ENCODE assay signal across 9 mouse cellular contexts in the genomic region with DNA sequence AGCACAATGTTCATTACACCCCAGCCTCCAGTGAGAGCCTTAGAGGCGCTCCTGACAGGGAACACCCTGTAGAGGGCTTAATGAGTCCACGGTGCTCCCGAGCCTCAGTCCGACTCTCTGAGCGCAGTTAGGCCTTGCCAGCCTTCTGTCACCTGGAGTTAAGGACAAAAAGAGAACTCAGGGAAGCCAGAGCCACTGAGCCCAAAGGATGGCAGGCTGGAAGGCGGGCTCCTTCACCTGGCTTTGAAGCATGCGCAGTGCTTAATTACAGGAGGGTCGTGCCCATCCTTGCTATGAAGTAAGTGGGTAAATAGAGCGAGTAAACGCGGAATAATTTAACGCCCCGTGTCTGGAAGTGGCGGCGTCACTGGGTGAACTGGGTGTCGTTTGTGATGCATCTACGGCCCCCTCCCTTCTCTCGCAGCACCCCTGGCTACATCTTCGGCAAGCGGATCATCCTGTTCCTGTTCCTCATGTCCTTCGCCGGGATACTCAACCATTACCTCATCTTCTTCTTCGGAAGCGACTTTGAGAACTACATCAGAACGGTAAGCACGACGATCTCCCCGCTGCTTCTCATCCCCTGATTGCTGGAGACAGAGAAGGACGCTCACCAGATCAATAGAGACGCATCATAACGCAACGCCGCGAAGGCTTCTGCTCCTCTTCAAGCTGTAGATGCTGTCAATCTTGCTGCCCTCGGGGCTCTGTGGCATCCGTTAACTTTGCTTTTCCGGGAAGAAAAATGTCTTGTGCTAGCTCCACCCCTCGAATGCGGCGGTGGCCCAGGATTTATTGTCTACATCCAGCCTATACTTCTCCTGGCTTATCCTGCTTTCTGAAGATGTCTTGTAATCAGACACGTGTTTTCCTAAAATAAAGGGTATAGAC. TPM values are rescaled to one million over a fixed set of nuclear protein-coding genes. Genes with fewer than 3 reads are reported as not detected.
DNase-seq lines count a peak whose midpoint lies in the region; ATAC-seq and TF ChIP-seq lines count a peak whose summit lies in the region.
"Had no signal": no experiment of that assay in that cellular context is flagged by ENCODE, and none has a peak within 500 bp of the region (broad histone marks: within the 10 kb centered on the region; RNA-seq: fewer than 3 reads in every experiment).

No protein-coding gene starts in this region.

- no peak for DNase-seq in lung, postnatal 0 days (ENCODE audit: low spot score)
- DNase-seq in lung, postnatal 14 days = no peak
- peak; percentile 57 for DNase-seq in embryo, embryonic 11 days
- DNase-seq in hindbrain, embryonic 14.5 days (ENCODE audit: low spot score) = peak; percentile 52
- DNase-seq in spleen, postnatal 10 days (ENCODE audit: low spot score in 2 of 2) = no peak
- no peak for DNase-seq in ovary, postnatal 14 days (ENCODE audit: low spot score)
- DNase-seq in adrenal gland, postnatal 36 days = no peak

- ATAC-seq in lung, postnatal 0 days = no peak
- 0 out of 2 replicates have a peak, but pooled peaks have one; percentile 48 for ATAC-seq in hindbrain, embryonic 14.5 days (ENCODE audit: low FRiP score)
- ATAC-seq in liver, embryonic 15.5 days (ENCODE audit: insufficient read depth) = no peak

- TF ChIP-seq CTCF in lung, postnatal 0 days (IDR thresholded peaks at IDR 0.05) = peak; percentile 38

- H3K27ac ChIP-seq in lung, postnatal 0 days (ENCODE audit: low read length) = no peak overlapping the region
- peak overlapping the region; percentile 44; the same call in 1 of the 2 replicates for H3K27ac ChIP-seq in hindbrain, embryonic 14.5 days
- H3K27ac ChIP-seq in liver, embryonic 15.5 days (replicated peaks) = no peak overlapping the region
- H3K27ac ChIP-seq: macrophage had no signal

- no peak for TF ChIP-seq EP300 in lung, postnatal 0 days (IDR thresholded peaks at IDR 0.05)

- 0 out of 2 replicates have a peak overlapping the region, but pooled peaks have one; percentile 3 for H3K4me3 ChIP-seq in lung, postnatal 0 days (ENCODE audit: low read depth, low read length)
- H3K4me3 ChIP-seq in hindbrain, embryonic 14.5 days (replicated peaks; ENCODE audit: low read length) = peak overlapping the region; percentile 24
- no peak overlapping the region for H3K4me3 ChIP-seq in liver, embryonic 15.5 days (replicated peaks)

- no peak overlapping the region for H3K9ac ChIP-seq in lung, postnatal 0 days (replicated peaks; ENCODE audit: low read depth)
- peak overlapping the region; percentile 33 for H3K9ac ChIP-seq in hindbrain, embryonic 14.5 days
- no peak overlapping the region for H3K9ac ChIP-seq in liver, embryonic 15.5 days

- 28% methylated on average over 41 of the region's 41 CpGs for WGBS in lung, postnatal 0 days
- WGBS in hindbrain, embryonic 14.5 days = 20% methylated on average over 41 of the region's 41 CpGs
- WGBS in liver, embryonic 15.5 days (ENCODE audit: insufficient replicate concordance) = 63% methylated on average over 41 of the region's 41 CpGs

- peaks cover 4% of the 10 kb centered on the region; the same call in 1 of the 2 replicates for H3K4me1 ChIP-seq in lung, postnatal 0 days (ENCODE audit: insufficient read depth, low read depth, low read length)
- peaks cover 12% of the 10 kb centered on the region; the same call in 1 of the 2 replicates for H3K4me1 ChIP-seq in hindbrain, embryonic 14.5 days (replicated peaks; ENCODE audit: control insufficient read depth, insufficient read depth, low read length)
- no peaks in the 10 kb centered on the region for H3K4me1 ChIP-seq in liver, embryonic 15.5 days (replicated peaks)

- H3K36me3 ChIP-seq in lung, postnatal 0 days (ENCODE audit: insufficient read depth, low read length) = no peaks in the 10 kb centered on the region
- no peaks in the 10 kb centered on the region for H3K36me3 ChIP-seq in hindbrain, embryonic 14.5 days (replicated peaks; ENCODE audit: control insufficient read depth, insufficient read depth)
- H3K36me3 ChIP-seq in liver, embryonic 15.5 days (replicated peaks) = peaks cover 5% of the 10 kb centered on the region; the same call in 1 of the 2 replicates

- H3K9me3 ChIP-seq in lung, postnatal 0 days (ENCODE audit: low read length) = no peaks in the 10 kb centered on the region
- H3K9me3 ChIP-seq in hindbrain, embryonic 14.5 days (ENCODE audit: control insufficient read depth, low read length) = no peaks in the 10 kb centered on the region
- H3K9me3 ChIP-seq in liver, embryonic 15.5 days (replicated peaks) = no peaks in the 10 kb centered on the region

- peak overlapping the region; percentile 39 for H3K4me2 ChIP-seq in lung, postnatal 0 days (replicated peaks; ENCODE audit: low read depth, low read length)
- H3K4me2 ChIP-seq in hindbrain, embryonic 14.5 days (replicated peaks) = peak overlapping the region; percentile 47
- 0 out of 2 replicates have a peak overlapping the region, but pooled peaks have one; percentile 0 for H3K4me2 ChIP-seq in liver, embryonic 15.5 days

- no peaks in the 10 kb centered on the region for H3K27me3 ChIP-seq in lung, postnatal 0 days (replicated peaks; ENCODE audit: insufficient read depth, low read length)
- no peaks in the 10 kb centered on the region for H3K27me3 ChIP-seq in hindbrain, embryonic 14.5 days (ENCODE audit: control insufficient read depth, insufficient read depth, low read length)
- H3K27me3 ChIP-seq in liver, embryonic 15.5 days = no peaks in the 10 kb centered on the region

RNA-seq across cellular contexts. Expression of gene Alox5ap, which starts 22.8 kb away (rescaled TPM):
- 59.6 and 76.9 TPM in 2 replicates for polyA plus RNA-seq in lung, postnatal 0 days (2015; fragmentation: Nextera tagmentation; extraction: Ambion mirVana)
- polyA plus RNA-seq in hindbrain, embryonic 14.5 days (2014; fragmentation: Nextera tagmentation; extraction: Ambion mirVana) = 9.5 and 14.8 TPM in 2 replicates
- polyA plus RNA-seq in liver, embryonic 15.5 days (2015; fragmentation: Nextera tagmentation; extraction: Ambion mirVana) = 47.2 and 48.4 TPM in 2 replicates
- total RNA-seq in adrenal gland, postnatal 36 days (2021) = 10 to 100 TPM; 15.1 to 15.8 TPM

Comparison
In these comparisons a context has a peak if more than half of its experiments do, and no peak if none do; other contexts are left out.
1. DNase-seq: peak in embryo, embryonic 11 days (single experiment) and hindbrain, embryonic 14.5 days (single experiment); none in lung, postnatal 0 days (single experiment), lung, postnatal 14 days (single experiment), spleen, postnatal 10 days (0 of 2), ovary, postnatal 14 days (single experiment) and adrenal gland, postnatal 36 days (0 of 2).
2. Peak in every context shown above with its lines, with median percentiles within 50 percentile points of each other: H3K4me2 ChIP-seq.